Mouse (Mus musculus) spleen, postnatal 0 days (tissue): Measurements from ENCODE around the gene Lclat1. TPM values are rescaled to one million over a fixed set of nuclear protein-coding genes. Genes with fewer than 3 reads are reported as not detected.

ENCODE experiments used
- polyA plus RNA-seq: library from polyadenylated mRNA; unstranded; fragments of >200 nt; fragmentation: Nextera tagmentation; extraction: Ambion mirVana; gene quantifications from 2 replicates; pipeline ENCODE4 v1.2.1, GENCODE M21; 2015

Lclat1 gene
- 3.6 and 3.8 TPM in 2 replicates for polyA plus RNA-seq

DNA sequence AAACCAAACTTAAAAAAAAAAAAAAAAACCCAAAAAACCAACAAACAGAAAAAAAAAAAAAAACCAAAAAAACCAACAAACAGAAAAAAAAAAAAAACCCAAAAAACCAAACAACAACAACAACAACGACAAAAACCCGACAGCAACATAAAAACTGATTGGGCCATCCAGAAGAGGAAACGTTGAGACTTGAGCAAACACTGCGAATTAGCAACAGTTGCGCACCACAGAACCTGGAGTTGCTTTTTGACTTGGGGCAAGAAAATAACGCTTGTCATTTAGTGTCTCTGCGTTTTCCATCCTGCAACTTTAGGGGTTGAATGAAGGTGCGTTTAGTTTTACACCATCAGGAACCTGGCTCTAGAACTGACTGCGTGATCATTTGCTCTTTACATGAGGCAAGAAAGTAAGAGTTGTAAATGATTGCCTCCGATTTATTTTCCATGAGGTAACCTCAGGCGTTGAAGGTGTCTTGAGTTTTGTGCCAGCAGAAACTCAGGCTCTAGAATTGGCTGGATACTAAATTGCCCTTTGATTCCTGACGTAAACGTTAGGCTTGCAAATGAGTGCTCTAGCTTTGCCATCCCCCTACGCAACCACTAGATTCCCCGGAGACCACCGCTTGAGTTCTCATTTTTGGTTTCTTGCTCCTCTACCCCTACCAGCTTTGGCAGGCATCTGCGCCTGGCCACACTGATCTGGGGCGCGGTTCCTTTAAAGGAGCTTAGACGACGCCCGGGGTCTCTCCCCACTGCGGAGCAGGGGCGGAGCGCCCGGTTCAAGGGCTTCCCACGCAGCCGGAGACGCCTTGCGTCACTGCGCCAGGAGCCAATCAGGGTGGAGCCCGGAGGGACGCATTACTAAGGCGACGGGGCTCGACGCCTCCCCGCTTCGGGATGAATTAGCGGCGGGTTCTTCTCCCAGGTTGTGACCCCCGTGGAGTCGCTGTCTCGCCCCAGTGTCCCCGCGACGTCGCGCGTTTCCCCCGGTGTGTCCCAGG, at the start of gene Lclat1:
Gene Lclat1 (plus strand): TSS at position 828 of the 1,000 bp plus-strand sequence.

Other genes starting within 250 kb of the Lclat1 start
- 7.2 and 10.0 TPM in 2 replicates for gene Lbh, start 189.7 kb upstream of the Lclat1 start, polyA plus RNA-seq